Mouse (Mus musculus) cerebellum, adult 2 months (tissue): ENCODE results near the gene Mars2. TPM values are rescaled to one million over a fixed set of nuclear protein-coding genes. Genes with fewer than 3 reads are reported as not detected.

Experiments
- DNase-seq, 2 experiments: peaks; one replicate each; pipeline ENCODE4 v3.0.0; 2021
- H3K27ac ChIP-seq: fragments of 200-500 bp; 2 replicates; pipeline ENCODE4 v1.5.1; 2012; ENCODE audit warnings: low read length, control low read depth, inconsistent platforms; ENCODE audit not compliant: insufficient read depth
- H3K27me3 ChIP-seq: fragments of 200-500 bp; 2 replicates; pipeline ENCODE4 v1.6.1; 2012; ENCODE audit warnings: inconsistent platforms, mild to moderate bottlenecking, low read length, moderate library complexity; ENCODE audit not compliant: control insufficient read depth, insufficient read depth
- H3K4me1 ChIP-seq: fragments of 200-500 bp; 2 replicates; pipeline ENCODE4 v1.6.1; 2011; ENCODE audit warnings: low read length; ENCODE audit not compliant: control insufficient read depth, insufficient read depth
- H3K4me3 ChIP-seq: fragments of 200-500 bp; replicated peaks from 2 replicates; pipeline ENCODE3; 2011; ENCODE audit warnings: mild to moderate bottlenecking, low read depth, low read length, control low read depth; ENCODE audit not compliant: insufficient read depth
- CTCF ChIP-seq: fragments of 200-500 bp; IDR thresholded peaks from 2 replicates; pipeline ENCODE4 v1.5.1; 2011; ENCODE audit warnings: low read depth, mild to moderate bottlenecking, control low read depth, low read length, moderate library complexity, borderline replicate concordance; ENCODE audit not compliant: insufficient read depth
- POLR2A ChIP-seq: fragments of 200-500 bp; IDR thresholded peaks from 2 replicates; pipeline ENCODE4 v1.6.1; 2011; ENCODE audit warnings: low read length, control low read depth, borderline replicate concordance; ENCODE audit not compliant: insufficient read depth
- WGBS: fragments of 180-500 bp; shearing (Covaris S2); methylation state at CpG from one replicate; pipeline ENCODE4 v1.1.7; 2018; 5-methylcytosine and 5-hydroxymethylcytosine counted together
- polyA plus RNA-seq: library from polyadenylated mRNA; depleted of rRNA; stranded (reverse); fragments of >200 nt; gene quantifications from 2 replicates; pipeline ENCODE4 v1.2.3, GENCODE M21; 2012

The Mars2 gene
- polyA plus RNA-seq, 1 experiment = 3.8 TPM

DNA sequence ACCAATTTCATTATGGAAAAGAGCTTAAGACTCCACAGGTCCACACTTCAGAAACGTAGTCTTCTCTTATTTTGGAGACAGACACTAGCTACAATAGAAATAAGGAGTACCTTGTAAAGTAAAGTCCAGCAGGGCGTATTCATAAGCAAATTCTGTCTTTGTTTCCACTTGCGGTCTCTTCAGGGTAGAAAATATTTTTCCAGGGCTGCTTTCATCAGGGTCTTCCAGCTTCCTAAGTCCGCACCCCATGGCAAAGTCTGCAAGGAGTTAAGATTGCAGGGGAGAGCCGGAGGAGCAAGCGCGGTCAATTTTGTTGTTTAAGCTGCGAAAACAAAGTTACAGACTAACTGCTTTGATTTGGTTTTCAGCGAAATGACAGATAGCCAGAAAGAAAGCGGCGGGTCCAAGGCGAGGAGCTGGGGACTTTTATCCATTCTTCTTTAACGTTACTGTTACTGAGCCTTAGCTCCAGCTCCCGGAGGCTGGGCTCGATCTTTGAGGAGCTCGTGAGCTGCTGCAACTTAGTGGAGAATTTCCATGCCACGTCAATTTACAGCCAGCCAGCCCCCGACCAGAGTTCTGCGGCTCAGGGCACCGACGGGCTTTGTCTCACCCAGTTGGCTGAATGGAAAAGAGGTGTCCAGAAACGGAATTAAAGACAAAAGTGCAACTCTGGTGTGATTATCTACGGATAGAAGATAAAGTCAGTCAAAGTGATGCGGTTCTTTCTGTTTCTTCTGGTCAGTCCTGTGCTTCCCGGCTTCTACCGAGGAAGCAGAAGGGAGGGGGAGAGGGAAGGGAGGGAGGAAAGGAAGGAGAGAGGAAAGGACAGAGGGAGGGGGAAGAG is 10.7 kb upstream of the Mars2 start, which contains the start of gene Rftn2:
Gene Rftn2, minus strand, starts transcription at position 772 of the 847 bp plus-strand sequence.
- DNase-seq = peak in 1 of 2 experiments; percentile 34
- H3K27me3 ChIP-seq = no peaks in the 10 kb centered on the region; the same call in 1 of the 2 replicates
- TF ChIP-seq CTCF (no peak), POLR2A (no peak)
- no peak within 1 kb of the TSS for H3K27ac ChIP-seq
- peak within 1 kb of the TSS; percentile 39 for H3K4me3 ChIP-seq
- WGBS = 5% methylated on average over 26 of the region's 26 CpGs
- H3K4me1 ChIP-seq = no peaks in the 10 kb centered on the region; the same call in 1 of the 2 replicates

- Histone ChIP-seq H3K4me3 (no peak overlapping the region), H3K27ac (no peak overlapping the region), H3K27me3 (no peaks in the 10 kb centered on the region; the same call in 1 of the 2 replicates), H3K4me1 (no peaks in the 10 kb centered on the region)
- DNase-seq = no peak
- 55% methylated on average over 1 of the region's 1 CpGs for WGBS
- TF ChIP-seq CTCF (no peak), POLR2A (no peak)
Measured at GRCm38 (mm10) chr1:55227376-55227775, 9.6 kb upstream of the Mars2 start.

DNA sequence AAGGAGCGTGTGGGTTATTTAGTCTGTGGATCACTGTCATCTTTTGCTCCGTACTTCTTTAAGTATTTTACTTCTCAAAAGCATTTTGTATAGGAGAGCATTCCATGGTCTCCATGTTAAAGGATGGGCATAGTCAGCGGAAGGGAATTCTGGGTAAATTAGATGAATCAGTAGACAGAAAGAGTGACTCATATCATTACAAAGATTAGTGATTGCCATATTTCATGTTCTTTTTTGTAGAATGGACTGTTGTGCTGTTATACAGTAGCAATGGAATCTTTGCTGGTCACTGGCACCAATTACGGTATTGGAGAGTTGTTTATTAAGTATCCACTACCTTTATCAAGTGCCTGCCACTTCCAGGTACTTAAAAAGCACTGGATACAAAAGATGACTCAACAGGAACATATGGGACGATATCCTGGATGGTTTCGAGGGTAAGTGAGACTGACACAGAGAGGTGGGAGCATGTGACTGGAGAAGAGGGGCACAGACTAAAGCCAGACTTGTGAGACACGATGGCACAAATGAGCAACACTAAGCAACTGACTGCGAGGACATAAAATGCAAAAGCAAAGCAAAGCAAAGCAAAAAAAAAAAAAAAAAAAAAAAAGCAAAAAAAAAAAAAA is 8.6 kb upstream of the Mars2 start:
- Histone ChIP-seq H3K4me1 (no peaks in the 10 kb centered on the region), H3K27ac (no peak overlapping the region), H3K27me3 (no peaks in the 10 kb centered on the region; the same call in 1 of the 2 replicates), H3K4me3 (no peak overlapping the region)
- DNase-seq = no peak
- 83% methylated on average over 8 of the region's 8 CpGs for WGBS
- TF ChIP-seq POLR2A = no peak
- TF ChIP-seq CTCF = no peak

DNA sequence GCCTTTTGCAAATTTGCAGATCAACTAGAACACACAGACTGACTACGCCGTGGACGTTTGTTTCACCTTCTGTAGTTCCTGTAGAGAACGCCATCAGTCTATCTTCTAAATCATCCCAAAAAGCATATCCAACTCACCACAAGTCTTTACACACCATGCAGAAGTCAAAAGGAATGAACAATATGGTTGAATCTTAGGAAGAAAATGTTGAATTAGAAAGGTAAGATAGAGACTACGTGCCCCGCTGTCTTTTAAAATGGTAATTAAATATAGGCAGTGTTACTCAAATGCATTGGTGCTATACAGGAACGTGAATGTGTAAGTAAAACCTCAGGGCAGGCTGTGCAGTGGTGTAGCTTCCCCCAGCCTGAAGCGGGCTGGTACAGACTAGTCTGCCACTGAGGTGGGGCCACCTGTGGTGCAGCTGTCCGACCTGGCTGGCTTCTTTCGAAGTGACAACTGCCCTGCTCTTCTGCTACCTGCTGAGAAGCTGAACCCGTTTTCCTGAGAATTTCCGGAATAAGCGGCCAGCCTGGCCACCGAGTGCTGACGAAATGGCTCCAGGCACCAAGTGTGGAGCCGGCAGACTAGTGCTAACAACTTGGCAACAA is 2.0 kb upstream of the Mars2 start:
- Histone ChIP-seq H3K4me1 (peaks cover 4% of the 10 kb centered on the region; the same call in 1 of the 2 replicates), H3K27ac (no peak overlapping the region), H3K27me3 (no peaks in the 10 kb centered on the region), H3K4me3 (no peak overlapping the region)
- no peak for DNase-seq
- TF ChIP-seq POLR2A = no peak
- no peak for TF ChIP-seq CTCF
- 51% methylated on average over 16 of the region's 16 CpGs for WGBS

GRCm38 (mm10) chr1:55236487-55236886 is 490 bp upstream of the Mars2 start:
- TF ChIP-seq CTCF = no peak
- TF ChIP-seq POLR2A = no peak
- no peaks in the 10 kb centered on the region for H3K27me3 ChIP-seq
- peaks cover 4% of the 10 kb centered on the region; the same call in 1 of the 2 replicates for H3K4me1 ChIP-seq
- DNase-seq = no peak
- H3K27ac ChIP-seq = no peak overlapping the region
- 29% methylated on average over 5 of the region's 5 CpGs for WGBS
- H3K4me3 ChIP-seq = no peak overlapping the region

GRCm38 (mm10) chr1:55237643-55238161 is 725 bp downstream of the Mars2 start:
- H3K27me3 ChIP-seq = no peaks in the 10 kb centered on the region
- H3K27ac ChIP-seq = 0 out of 2 replicates have a peak overlapping the region, but pooled peaks have one; percentile 2
- peak in 1 of 2 experiments; percentile 39 for DNase-seq
- TF ChIP-seq POLR2A (no peak), CTCF (no peak)
- peak overlapping the region; percentile 74 for H3K4me3 ChIP-seq
- WGBS = under 1% methylated on average over 23 of the region's 23 CpGs
- peaks cover 4% of the 10 kb centered on the region; the same call in 1 of the 2 replicates for H3K4me1 ChIP-seq

- no peak for DNase-seq
- Histone ChIP-seq H3K27ac (no peak overlapping the region), H3K4me1 (peaks cover 4% of the 10 kb centered on the region; the same call in 1 of the 2 replicates), H3K27me3 (no peaks in the 10 kb centered on the region), H3K4me3 (peak overlapping the region; percentile 74)
- WGBS = 6% methylated on average over 13 of the region's 13 CpGs
- TF ChIP-seq CTCF (no peak), POLR2A (no peak)
Measured at GRCm38 (mm10) chr1:55238496-55238895, 1.5 kb downstream of the Mars2 start.
